Mouse (Mus musculus): ENCODE data around the gene Gm21190. TPM values are rescaled to one million over a fixed set of nuclear protein-coding genes. Genes with fewer than 3 reads are reported as not detected.

Gene Gm21190
- polyA plus RNA-seq, 1 experiment from 2014 or later, result not detected

Other genes starting within 250 kb of the Gm21190 start
- gene Gm21149, start 52.7 kb downstream of the Gm21190 start, polyA plus RNA-seq (2015; fragmentation: Nextera tagmentation; extraction: Ambion mirVana), result not detected in 2 replicates
- not detected in 2 replicates for gene Gm21083, start 48.1 kb upstream of the Gm21190 start, polyA plus RNA-seq (2015; fragmentation: Nextera tagmentation; extraction: Ambion mirVana)
- not detected in 2 replicates for gene Speer4d, start 89.8 kb upstream of the Gm21190 start, polyA plus RNA-seq (2015; fragmentation: Nextera tagmentation; extraction: Ambion mirVana)
- not detected in 2 replicates for gene 4930572O03Rik, start 127.8 kb upstream of the Gm21190 start, polyA plus RNA-seq (2015; fragmentation: Nextera tagmentation; extraction: Ambion mirVana)
- gene Speer4c, start 185.0 kb upstream of the Gm21190 start, polyA plus RNA-seq (2015; fragmentation: Nextera tagmentation; extraction: Ambion mirVana), result not detected in 2 replicates